Mouse (Mus musculus): ENCODE data around the gene Rapgef4. TPM values are rescaled to one million over a fixed set of nuclear protein-coding genes. Genes with fewer than 3 reads are reported as not detected.

Rapgef4 gene
- total RNA-seq, 1 experiment: 3.4 TPM

DNA sequence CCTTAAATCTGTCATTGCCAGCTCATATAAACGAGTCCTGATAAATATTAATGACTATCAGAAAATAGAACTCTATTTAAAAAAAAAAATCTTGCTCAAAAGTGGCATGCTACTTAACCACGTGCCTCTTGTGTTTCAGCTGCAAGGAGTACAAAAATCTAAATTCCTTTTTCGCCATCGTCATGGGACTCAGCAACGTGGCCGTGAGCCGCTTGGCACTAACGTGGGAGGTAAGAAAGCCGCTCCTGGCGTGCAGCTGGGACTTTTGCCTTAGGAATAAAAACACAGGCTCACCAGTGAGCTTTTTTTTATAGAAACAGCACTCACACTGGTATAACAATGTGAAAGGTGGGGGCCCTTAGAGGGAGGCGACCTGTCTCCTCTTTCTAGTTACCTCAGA lies 257.9 kb downstream of the Rapgef4 start:
- Histone ChIP-seq H3K9ac (ENCODE audit: insufficient read depth, low read depth, low read length, poor library complexity, severe bottlenecking) (no peak overlapping the region), H3K9me3 (ENCODE audit: control insufficient read depth, insufficient read depth, low read depth, low read length) (no peaks in the 10 kb centered on the region), H3K4me3 (ENCODE audit: insufficient read depth in 1 of 2, low read depth in 1 of 2, low read length in 2 of 2, poor library complexity in 1 of 2, severe bottlenecking in 1 of 2) (no peak overlapping the region), H3K4me1 (ENCODE audit: control insufficient read depth in 2 of 2, insufficient read depth in 2 of 2, low read length in 2 of 2, poor library complexity in 1 of 2) (peaks cover 0 to 4% of the 10 kb centered on the region in 2 experiments; a peak in 1 of 4 replicates), H3K27ac (ENCODE audit: insufficient read depth, low read depth, low read length, poor library complexity, severe bottlenecking) (no peak overlapping the region), H3K36me3 (ENCODE audit: control insufficient read depth, insufficient read depth, low read length, poor library complexity, severe bottlenecking) (no peaks in the 10 kb centered on the region)
- TF ChIP-seq MAFK (IDR thresholded peaks at IDR 0.05; ENCODE audit: insufficient read depth, low read depth, low read length) (no peak), ZC3H11A (IDR thresholded peaks at IDR 0.05; ENCODE audit: borderline replicate concordance, low read depth, low read length) (no peak), ZNF384 (IDR thresholded peaks at IDR 0.05; ENCODE audit: low read depth, low read length) (no peak), CHD2 (IDR thresholded peaks at IDR 0.05; ENCODE audit: low read depth, low read length) (no peak), HCFC1 (IDR thresholded peaks at IDR 0.05; ENCODE audit: borderline replicate concordance, insufficient read depth, low read length) (no peak)
- DNase-seq (ENCODE audit: low read depth, low spot score): no peak
- in situ Hi-C loops (cut with MboI; ENCODE audit: low sequenced_read_pairs in 2 of 2, unreplicated experiment in 2 of 2): loop anchor here in 1 of 2 experiments (25.0 kb wide), 1 partner anchor 1048 kb away; no protein-coding TSS in a partner anchor

DNA sequence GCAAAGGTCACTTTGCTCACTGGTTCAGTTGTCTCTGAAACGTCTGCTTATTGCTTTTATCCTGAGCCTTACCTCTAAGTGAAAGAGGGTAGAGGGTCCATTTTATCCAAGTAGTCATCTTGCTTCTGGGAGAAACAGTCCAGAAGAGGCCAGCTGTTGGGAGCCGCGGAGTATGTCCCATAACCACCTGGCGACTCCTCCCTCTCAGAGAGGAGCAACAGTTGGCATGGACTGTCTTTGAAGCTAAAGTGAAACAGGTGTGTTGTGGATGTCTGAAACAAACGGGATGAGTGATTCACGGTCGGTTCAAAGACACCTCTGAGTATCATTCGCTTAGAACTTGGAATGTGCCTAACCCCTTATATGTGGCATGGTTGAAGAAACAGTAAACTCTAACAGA lies 258.4 kb downstream of the Rapgef4 start:
- no peak overlapping the region for H3K4me3 ChIP-seq (ENCODE audit: insufficient read depth in 1 of 2, low read depth in 1 of 2, low read length in 2 of 2, poor library complexity in 1 of 2, severe bottlenecking in 1 of 2)
- no peaks in the 10 kb centered on the region for H3K36me3 ChIP-seq (ENCODE audit: control insufficient read depth, insufficient read depth, low read length, poor library complexity, severe bottlenecking)
- no peak overlapping the region for H3K27ac ChIP-seq (ENCODE audit: insufficient read depth, low read depth, low read length, poor library complexity, severe bottlenecking)
- TF ChIP-seq MAFK (IDR thresholded peaks at IDR 0.05; ENCODE audit: insufficient read depth, low read depth, low read length) (no peak), CHD2 (IDR thresholded peaks at IDR 0.05; ENCODE audit: low read depth, low read length) (no peak), ZNF384 (IDR thresholded peaks at IDR 0.05; ENCODE audit: low read depth, low read length) (no peak), ZC3H11A (IDR thresholded peaks at IDR 0.05; ENCODE audit: borderline replicate concordance, low read depth, low read length) (no peak), HCFC1 (IDR thresholded peaks at IDR 0.05; ENCODE audit: borderline replicate concordance, insufficient read depth, low read length) (no peak)
- in situ Hi-C loops (cut with MboI; ENCODE audit: low sequenced_read_pairs in 2 of 2, unreplicated experiment in 2 of 2): loop anchor here in 1 of 2 experiments (25.0 kb wide), 1 partner anchor 1048 kb away; no protein-coding TSS in a partner anchor
- H3K9ac ChIP-seq (ENCODE audit: insufficient read depth, low read depth, low read length, poor library complexity, severe bottlenecking): no peak overlapping the region
- DNase-seq (ENCODE audit: low read depth, low spot score): no peak
- peaks cover 0 to 4% of the 10 kb centered on the region in 2 experiments; a peak in 1 of 4 replicates for H3K4me1 ChIP-seq (ENCODE audit: control insufficient read depth in 2 of 2, insufficient read depth in 2 of 2, low read length in 2 of 2, poor library complexity in 1 of 2)
- no peaks in the 10 kb centered on the region for H3K9me3 ChIP-seq (ENCODE audit: control insufficient read depth, insufficient read depth, low read depth, low read length)

DNA sequence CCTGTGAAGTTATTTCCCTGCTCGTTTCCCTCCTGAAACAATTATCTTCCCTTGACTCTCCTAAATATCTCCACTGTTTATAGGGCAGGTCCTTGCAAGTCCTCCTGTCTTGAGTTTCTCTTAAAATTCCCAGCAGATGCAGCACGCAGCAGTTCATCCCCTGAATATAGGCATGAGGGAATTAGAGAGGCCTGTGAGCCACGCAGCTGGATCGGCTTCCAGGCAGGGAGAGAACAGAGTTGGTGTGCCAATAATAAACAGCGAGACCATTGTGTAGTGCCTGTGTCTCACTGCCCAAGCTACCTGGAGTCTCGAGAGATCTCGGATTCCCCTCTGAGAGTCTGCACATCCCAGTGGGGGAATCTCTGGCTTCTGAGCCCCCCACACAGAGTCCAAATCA lies 259.0 kb downstream of the Rapgef4 start:
- no peaks in the 10 kb centered on the region for H3K36me3 ChIP-seq (ENCODE audit: control insufficient read depth, insufficient read depth, low read length, poor library complexity, severe bottlenecking)
- H3K4me3 ChIP-seq (ENCODE audit: insufficient read depth in 1 of 2, low read depth in 1 of 2, low read length in 2 of 2, poor library complexity in 1 of 2, severe bottlenecking in 1 of 2): no peak overlapping the region
- H3K4me1 ChIP-seq (ENCODE audit: control insufficient read depth in 2 of 2, insufficient read depth in 2 of 2, low read length in 2 of 2, poor library complexity in 1 of 2): peaks cover 0 to 4% of the 10 kb centered on the region in 2 experiments; a peak in 1 of 4 replicates
- H3K9ac ChIP-seq (ENCODE audit: insufficient read depth, low read depth, low read length, poor library complexity, severe bottlenecking): no peak overlapping the region
- DNase-seq (ENCODE audit: low read depth, low spot score): no peak
- no peaks in the 10 kb centered on the region for H3K9me3 ChIP-seq (ENCODE audit: control insufficient read depth, insufficient read depth, low read depth, low read length)
- no peak overlapping the region for H3K27ac ChIP-seq (ENCODE audit: insufficient read depth, low read depth, low read length, poor library complexity, severe bottlenecking)
- TF ChIP-seq ZNF384 (IDR thresholded peaks at IDR 0.05; ENCODE audit: low read depth, low read length) (no peak), HCFC1 (IDR thresholded peaks at IDR 0.05; ENCODE audit: borderline replicate concordance, insufficient read depth, low read length) (no peak), ZC3H11A (IDR thresholded peaks at IDR 0.05; ENCODE audit: borderline replicate concordance, low read depth, low read length) (no peak), MAFK (IDR thresholded peaks at IDR 0.05; ENCODE audit: insufficient read depth, low read depth, low read length) (no peak), CHD2 (IDR thresholded peaks at IDR 0.05; ENCODE audit: low read depth, low read length) (no peak)
- in situ Hi-C loops (cut with MboI; ENCODE audit: low sequenced_read_pairs in 2 of 2, unreplicated experiment in 2 of 2): loop anchor here in 1 of 2 experiments (25.0 kb wide), 1 partner anchor 1047 kb away; no protein-coding TSS in a partner anchor

DNA sequence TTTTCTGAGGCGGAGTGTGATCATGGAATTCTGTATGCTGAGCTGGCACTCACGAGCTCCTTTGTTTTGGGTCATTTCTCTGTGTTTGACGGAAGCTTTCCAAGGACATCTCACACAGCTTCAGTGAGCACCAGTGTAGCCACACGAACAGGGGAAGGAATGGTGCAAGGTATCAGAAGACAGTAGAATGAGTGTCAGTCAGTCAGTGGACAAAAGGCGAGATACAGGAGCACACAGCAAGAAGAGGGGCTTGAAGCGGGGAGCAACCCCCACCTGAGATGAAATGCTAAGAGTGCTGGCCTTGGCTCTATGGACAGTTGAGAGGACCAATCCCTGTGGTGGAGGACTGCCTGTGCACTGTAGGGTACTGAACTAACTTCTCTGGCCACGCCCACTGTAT lies 259.7 kb downstream of the Rapgef4 start:
- H3K9ac ChIP-seq (ENCODE audit: insufficient read depth, low read depth, low read length, poor library complexity, severe bottlenecking): no peak overlapping the region
- H3K9me3 ChIP-seq (ENCODE audit: control insufficient read depth, insufficient read depth, low read depth, low read length): no peaks in the 10 kb centered on the region
- TF ChIP-seq ZC3H11A (IDR thresholded peaks at IDR 0.05; ENCODE audit: borderline replicate concordance, low read depth, low read length) (no peak), CHD2 (IDR thresholded peaks at IDR 0.05; ENCODE audit: low read depth, low read length) (no peak), MAFK (IDR thresholded peaks at IDR 0.05; ENCODE audit: insufficient read depth, low read depth, low read length) (no peak)
- no peak for DNase-seq (ENCODE audit: low read depth, low spot score)
- H3K4me1 ChIP-seq (ENCODE audit: control insufficient read depth in 2 of 2, insufficient read depth in 2 of 2, low read length in 2 of 2, poor library complexity in 1 of 2): peaks cover 0 to 4% of the 10 kb centered on the region in 2 experiments; a peak in 1 of 4 replicates
- H3K4me3 ChIP-seq (ENCODE audit: insufficient read depth in 1 of 2, low read depth in 1 of 2, low read length in 2 of 2, poor library complexity in 1 of 2, severe bottlenecking in 1 of 2): no peak overlapping the region
- no peaks in the 10 kb centered on the region for H3K36me3 ChIP-seq (ENCODE audit: control insufficient read depth, insufficient read depth, low read length, poor library complexity, severe bottlenecking)
- in situ Hi-C loops (cut with MboI; ENCODE audit: low sequenced_read_pairs in 2 of 2, unreplicated experiment in 2 of 2): loop anchor here in 1 of 2 experiments (25.0 kb wide), 1 partner anchor 1047 kb away; no protein-coding TSS in a partner anchor
- no peak overlapping the region for H3K27ac ChIP-seq (ENCODE audit: insufficient read depth, low read depth, low read length, poor library complexity, severe bottlenecking)

All from ES-E14 (cell line).